Mouse (Mus musculus): ENCODE results near the gene Tysnd1. TPM values are rescaled to one million over a fixed set of nuclear protein-coding genes. Genes with fewer than 3 reads are reported as not detected.

Tysnd1 gene
- polyA plus RNA-seq (2012; rRNA removed), result 23.6 and 25.5 TPM in 2 replicates

- Histone ChIP-seq H3K4me1 (ENCODE audit: control insufficient read depth, insufficient read depth, low read length) (peaks cover 9% of the 10 kb centered on the region), H3K4me3 (ENCODE audit: insufficient read depth, low read length) (peak within 1 kb of the TSS; percentile 62), H3K27ac (ENCODE audit: insufficient read depth, low read length) (peak within 1 kb of the TSS; percentile 49; the same call in 1 of the 2 replicates)
- TF ChIP-seq CTCF (IDR thresholded peaks at IDR 0.05; ENCODE audit: extremely low read depth, insufficient read depth, low read length) (no peak), POLR2A (IDR thresholded peaks at IDR 0.05; ENCODE audit: extremely low read depth, insufficient read depth, low read length) (peak; percentile 74; the same call in 1 of the 2 replicates)
Observed at GRCm38 (mm10) chr10:61694870-61695670, at the start of gene Tysnd1. Gene Tysnd1 (plus strand): TSS chr10:61695514.

- H3K4me3 ChIP-seq (ENCODE audit: insufficient read depth, low read length), result no peak overlapping the region
- H3K4me1 ChIP-seq (ENCODE audit: control insufficient read depth, insufficient read depth, low read length), result peaks cover 2% of the 10 kb centered on the region; the same call in 1 of the 2 replicates
- TF ChIP-seq POLR2A (IDR thresholded peaks at IDR 0.05; ENCODE audit: extremely low read depth, insufficient read depth, low read length), result no peak
- TF ChIP-seq CTCF (IDR thresholded peaks at IDR 0.05; ENCODE audit: extremely low read depth, insufficient read depth, low read length), result no peak
- no peak overlapping the region for H3K27ac ChIP-seq (ENCODE audit: insufficient read depth, low read length)
Observed at GRCm38 (mm10) chr10:61646557-61646956, 48.8 kb upstream of the Tysnd1 start.

- Histone ChIP-seq H3K27ac (ENCODE audit: insufficient read depth, low read length) (no peak within 1 kb of the TSS), H3K4me3 (ENCODE audit: insufficient read depth, low read length) (peak within 1 kb of the TSS; percentile 69), H3K4me1 (ENCODE audit: control insufficient read depth, insufficient read depth, low read length) (peaks cover 2% of the 10 kb centered on the region; the same call in 1 of the 2 replicates)
- peak; percentile 77; the same call in 1 of the 2 replicates for TF ChIP-seq POLR2A (IDR thresholded peaks at IDR 0.05; ENCODE audit: extremely low read depth, insufficient read depth, low read length)
- TF ChIP-seq CTCF (IDR thresholded peaks at IDR 0.05; ENCODE audit: extremely low read depth, insufficient read depth, low read length), result no peak
Observed at GRCm38 (mm10) chr10:61647790-61648736, 47.3 kb upstream of the Tysnd1 start, which contains the start of gene Ppa1. Gene Ppa1 (plus strand): TSS chr10:61648552.

- peaks cover 2% of the 10 kb centered on the region; the same call in 1 of the 2 replicates for H3K4me1 ChIP-seq (ENCODE audit: control insufficient read depth, insufficient read depth, low read length)
- peak overlapping the region; percentile 69 for H3K4me3 ChIP-seq (ENCODE audit: insufficient read depth, low read length)
- TF ChIP-seq POLR2A (IDR thresholded peaks at IDR 0.05; ENCODE audit: extremely low read depth, insufficient read depth, low read length) (no peak), CTCF (IDR thresholded peaks at IDR 0.05; ENCODE audit: extremely low read depth, insufficient read depth, low read length) (no peak)
- H3K27ac ChIP-seq (ENCODE audit: insufficient read depth, low read length), result no peak overlapping the region
Observed at GRCm38 (mm10) chr10:61648737-61649645, 46.3 kb upstream of the Tysnd1 start.

GRCm38 (mm10) chr10:61654105-61654504, 41.2 kb upstream of the Tysnd1 start:
- Histone ChIP-seq H3K27ac (ENCODE audit: insufficient read depth, low read length) (no peak overlapping the region), H3K4me3 (ENCODE audit: insufficient read depth, low read length) (no peak overlapping the region), H3K4me1 (ENCODE audit: control insufficient read depth, insufficient read depth, low read length) (peaks cover 2% of the 10 kb centered on the region; the same call in 1 of the 2 replicates)
- TF ChIP-seq POLR2A (IDR thresholded peaks at IDR 0.05; ENCODE audit: extremely low read depth, insufficient read depth, low read length) (no peak), CTCF (IDR thresholded peaks at IDR 0.05; ENCODE audit: extremely low read depth, insufficient read depth, low read length) (no peak)

- no peak overlapping the region for H3K27ac ChIP-seq (ENCODE audit: insufficient read depth, low read length)
- TF ChIP-seq POLR2A (IDR thresholded peaks at IDR 0.05; ENCODE audit: extremely low read depth, insufficient read depth, low read length) (no peak), CTCF (IDR thresholded peaks at IDR 0.05; ENCODE audit: extremely low read depth, insufficient read depth, low read length) (no peak)
- H3K4me1 ChIP-seq (ENCODE audit: control insufficient read depth, insufficient read depth, low read length), result no peaks in the 10 kb centered on the region
- H3K4me3 ChIP-seq (ENCODE audit: insufficient read depth, low read length), result no peak overlapping the region
Observed at GRCm38 (mm10) chr10:61654691-61655090, 40.6 kb upstream of the Tysnd1 start.

- no peaks in the 10 kb centered on the region for H3K4me1 ChIP-seq (ENCODE audit: control insufficient read depth, insufficient read depth, low read length)
- no peak for TF ChIP-seq POLR2A (IDR thresholded peaks at IDR 0.05; ENCODE audit: extremely low read depth, insufficient read depth, low read length)
- TF ChIP-seq CTCF (IDR thresholded peaks at IDR 0.05; ENCODE audit: extremely low read depth, insufficient read depth, low read length), result no peak
Observed at GRCm38 (mm10) chr10:61655188-61655587, 40.1 kb upstream of the Tysnd1 start.

GRCm38 (mm10) chr10:61656928-61657882, 38.1 kb upstream of the Tysnd1 start:
- TF ChIP-seq POLR2A (IDR thresholded peaks at IDR 0.05; ENCODE audit: extremely low read depth, insufficient read depth, low read length), result no peak
- no peak for TF ChIP-seq CTCF (IDR thresholded peaks at IDR 0.05; ENCODE audit: extremely low read depth, insufficient read depth, low read length)
- Histone ChIP-seq H3K4me1 (ENCODE audit: control insufficient read depth, insufficient read depth, low read length) (no peaks in the 10 kb centered on the region), H3K27ac (ENCODE audit: insufficient read depth, low read length) (no peak overlapping the region), H3K4me3 (ENCODE audit: insufficient read depth, low read length) (no peak overlapping the region)

More at GRCm38 (mm10) chr10:61655188-61655587, 40.1 kb upstream of the Tysnd1 start:
- Histone ChIP-seq H3K27ac (ENCODE audit: insufficient read depth, low read length) (no peak overlapping the region), H3K4me3 (ENCODE audit: insufficient read depth, low read length) (no peak overlapping the region)
